Mouse (Mus musculus) C2C12 (cell line): ENCODE results near the gene Slc39a13. TPM values are rescaled to one million over a fixed set of nuclear protein-coding genes. Genes with fewer than 3 reads are reported as not detected.

Experiments used
- H3K27me3 ChIP-seq: one replicate; pipeline ENCODE4 v1.6.1; 2011; ENCODE audit not compliant: control insufficient read depth, insufficient read depth, insufficient read length
- H3K36me3 ChIP-seq: one replicate; pipeline ENCODE4 v1.6.1; 2011; ENCODE audit not compliant: control insufficient read depth, insufficient read depth
- H3K4me3 ChIP-seq: one replicate; pipeline ENCODE4 v1.5.1; 2011; ENCODE audit warnings: mild to moderate bottlenecking, control low read depth; ENCODE audit not compliant: poor library complexity, insufficient read depth, severe bottlenecking
- H3K79me2 ChIP-seq: one replicate; pipeline ENCODE4 v1.6.1; 2011; ENCODE audit not compliant: control insufficient read depth, insufficient read depth
- H3K79me3 ChIP-seq: one replicate; pipeline ENCODE4 v1.6.1; 2011; ENCODE audit warnings: low read depth, control low read depth
- H3ac ChIP-seq: one replicate; pipeline ENCODE3; 2011; ENCODE audit warnings: low read depth; ENCODE audit not compliant: control insufficient read depth, insufficient read length
- CEBPB ChIP-seq: IDR thresholded peaks from one replicate; pipeline ENCODE4 v1.6.1; 2011; ENCODE audit warnings: low read depth, mild to moderate bottlenecking, control low read depth, moderate library complexity
- CTCF ChIP-seq: IDR thresholded peaks from one replicate; pipeline ENCODE4 v1.5.1; 2011; ENCODE audit not compliant: control insufficient read depth, insufficient read depth, insufficient read length
- FOSL1 ChIP-seq: IDR thresholded peaks from one replicate; pipeline ENCODE4 v1.8.0; 2011; ENCODE audit warnings: mild to moderate bottlenecking, low read length; ENCODE audit not compliant: poor library complexity, insufficient read depth, severe bottlenecking
- MAX ChIP-seq: IDR thresholded peaks from one replicate; pipeline ENCODE4 v1.6.1; 2011; ENCODE audit warnings: mild to moderate bottlenecking, control low read depth
- MYOD1 ChIP-seq: IDR thresholded peaks from one replicate; pipeline ENCODE4 v1.6.1; 2011; ENCODE audit warnings: low read depth; ENCODE audit not compliant: control insufficient read depth, insufficient read length
- MYOG ChIP-seq: IDR thresholded peaks from one replicate; pipeline ENCODE4 v1.6.1; 2011; ENCODE audit not compliant: control insufficient read depth, insufficient read length; ENCODE audit errors: extremely low read depth
- USF1 ChIP-seq: IDR thresholded peaks from one replicate; pipeline ENCODE4 v1.6.1; 2011; ENCODE audit warnings: low read depth, mild to moderate bottlenecking, control low read depth, moderate library complexity
- long read RNA-seq, 2 experiments: library from polyadenylated mRNA; unstranded; transcript quantifications; one replicate each; pipeline ENCODE4 v2.0.0; 2019 to 2020
- polyA plus RNA-seq: library from polyadenylated mRNA; unstranded; fragments of >200 nt; fragmentation: generic; extraction: Trizol; gene quantifications from one replicate; pipeline ENCODE4 v1.2.1, GENCODE M21; 2012; ENCODE audit warnings: missing spikeins

Gene Slc39a13
- polyA plus RNA-seq = 52.3 TPM
- long read RNA-seq, experiment 1, transcript Slc39a13-201 (10 exons, 2,469 nt) = major isoform, 22 of 66 reads
- long read RNA-seq, experiment 1, transcript Slc39a13-203 (10 exons, 1,291 nt) = minor isoform, 10 of 66 reads
- long read RNA-seq, experiment 1, partial matches to known transcripts = 8 of 66 reads
- long read RNA-seq, experiment 1, other reads (novel, unspliced or antisense) = 25 of 66 reads
- long read RNA-seq, experiment 2, transcript Slc39a13-201 (10 exons, 2,469 nt) = major isoform, 142 of 483 reads
- long read RNA-seq, experiment 2, transcript Slc39a13-203 (10 exons, 1,291 nt) = minor isoform, 137 of 483 reads
- long read RNA-seq, experiment 2, partial matches to known transcripts = 18 of 483 reads
- long read RNA-seq, experiment 2, other reads (novel, unspliced or antisense) = 185 of 483 reads

DNA sequence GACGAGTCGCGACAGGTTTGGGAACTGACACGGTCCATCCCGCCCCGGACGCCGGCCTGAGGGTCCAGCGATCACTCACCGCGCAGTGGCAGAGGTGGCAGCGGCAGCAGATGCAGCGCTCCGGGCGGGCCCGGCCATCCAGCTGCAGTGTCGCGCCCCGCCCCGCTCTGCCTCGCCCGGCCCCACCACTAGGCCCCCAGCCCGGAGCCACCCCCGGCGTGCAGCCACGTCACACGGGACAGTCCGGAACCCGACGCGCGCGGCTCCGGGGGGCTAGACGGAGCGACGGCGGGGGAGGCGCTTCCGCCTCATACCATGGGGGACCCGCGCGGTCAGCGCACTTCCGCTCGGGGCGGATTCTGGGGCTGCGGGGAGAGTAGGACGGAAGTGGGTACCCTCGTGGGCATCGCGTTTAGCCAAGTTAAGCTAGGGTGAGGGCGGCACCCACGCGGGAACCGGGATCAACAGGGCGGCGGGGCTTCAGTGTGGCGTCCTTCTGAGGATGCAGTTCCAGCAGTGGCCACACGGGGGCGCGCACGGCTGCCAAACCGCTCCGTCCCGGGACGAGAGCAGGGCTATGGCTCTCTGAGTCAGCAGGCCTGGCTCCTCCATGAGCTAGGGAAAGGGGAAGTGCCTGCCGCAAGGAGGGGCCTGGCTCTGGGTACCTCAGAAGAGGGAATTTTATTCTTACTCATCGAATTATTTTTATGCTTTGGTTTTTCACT is at the start of gene Slc39a13:
Gene Slc39a13 (minus strand): TSS at position 342 of the 725 bp plus-strand sequence.
- peak; percentile 64 for TF ChIP-seq MAX
- TF ChIP-seq CTCF = peak; percentile 99
- TF ChIP-seq FOSL1 = no peak
- Histone ChIP-seq H3K79me3 (peaks cover 7% of the 10 kb centered on the region), H3K4me3 (peak within 1 kb of the TSS; percentile 75), H3K27me3 (no peaks in the 10 kb centered on the region), H3K36me3 (peaks cover 19% of the 10 kb centered on the region), H3ac (peak within 1 kb of the TSS; percentile 86), H3K79me2 (peaks cover 40% of the 10 kb centered on the region)

DNA sequence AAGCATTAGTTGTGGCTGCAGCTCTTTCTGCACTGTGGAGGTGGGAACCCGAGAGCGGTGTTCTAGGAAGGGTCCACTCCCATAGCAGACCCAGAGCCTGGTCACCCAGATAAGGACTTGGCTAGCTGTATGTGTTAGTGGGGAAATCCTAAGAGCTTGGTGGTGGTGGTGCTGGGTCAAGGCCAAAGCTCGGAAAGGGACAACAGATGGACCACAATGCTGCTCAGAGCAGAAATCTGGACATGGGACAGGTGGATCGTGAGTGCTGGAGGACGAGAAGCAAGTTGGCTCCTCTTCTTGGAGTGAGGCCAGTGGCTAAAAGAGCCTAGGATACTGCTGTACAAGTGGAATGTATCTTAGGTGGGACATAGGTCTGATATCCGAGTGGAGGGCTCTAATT is 49.3 kb upstream of the Slc39a13 start:
- Histone ChIP-seq H3K4me3 (no peak overlapping the region), H3K79me3 (no peaks in the 10 kb centered on the region), H3K27me3 (peaks cover 60% of the 10 kb centered on the region), H3K36me3 (no peaks in the 10 kb centered on the region), H3K79me2 (no peaks in the 10 kb centered on the region), H3ac (no peak overlapping the region)
- TF ChIP-seq MYOG (no peak), CTCF (no peak), FOSL1 (no peak), USF1 (no peak), MAX (no peak), MYOD1 (no peak), CEBPB (no peak)

DNA sequence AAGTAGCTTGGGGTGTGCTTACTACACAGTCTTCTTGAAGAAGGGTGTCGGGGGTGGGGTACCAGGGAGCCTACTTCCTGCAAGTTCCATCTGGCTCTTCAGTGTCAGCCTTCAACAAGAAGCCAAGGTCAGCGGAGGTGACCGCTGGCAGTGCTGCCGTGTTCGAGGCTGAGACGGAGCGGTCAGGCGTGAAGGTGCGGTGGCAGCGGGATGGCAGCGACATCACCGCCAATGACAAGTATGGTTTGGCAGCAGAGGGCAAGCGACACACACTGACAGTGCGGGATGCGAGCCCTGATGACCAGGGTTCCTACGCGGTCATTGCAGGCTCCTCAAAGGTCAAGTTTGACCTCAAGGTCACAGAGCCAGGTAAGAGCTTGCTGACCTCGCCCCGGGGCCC is 48.8 kb upstream of the Slc39a13 start:
- H3ac ChIP-seq = no peak overlapping the region
- no peaks in the 10 kb centered on the region for H3K79me2 ChIP-seq
- no peaks in the 10 kb centered on the region for H3K79me3 ChIP-seq
- peaks cover 55% of the 10 kb centered on the region for H3K27me3 ChIP-seq
- no peaks in the 10 kb centered on the region for H3K36me3 ChIP-seq
- H3K4me3 ChIP-seq = no peak overlapping the region
- TF ChIP-seq MYOD1 = no peak

DNA sequence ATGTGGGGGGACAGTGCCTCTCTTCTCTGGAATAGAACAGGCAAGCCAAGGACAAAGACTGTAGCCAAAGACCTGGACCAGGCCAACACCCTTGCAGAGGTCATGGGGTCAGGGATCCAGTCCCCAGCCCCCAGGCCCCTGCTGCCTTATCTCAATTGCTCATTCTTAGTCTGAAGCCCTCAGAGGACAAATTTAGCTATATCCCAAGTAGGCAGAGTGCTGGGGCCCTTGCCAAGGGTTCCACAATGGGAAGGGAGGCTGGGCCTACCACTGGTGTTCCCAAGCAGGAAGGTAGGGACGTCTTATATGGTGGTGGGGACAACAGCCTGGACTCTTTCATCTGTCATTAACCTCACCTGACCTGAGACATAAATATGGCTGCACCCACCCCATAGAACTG is 48.4 kb upstream of the Slc39a13 start:
- Histone ChIP-seq H3K79me3 (no peaks in the 10 kb centered on the region), H3K79me2 (no peaks in the 10 kb centered on the region), H3K36me3 (no peaks in the 10 kb centered on the region), H3ac (no peak overlapping the region), H3K27me3 (peaks cover 51% of the 10 kb centered on the region), H3K4me3 (no peak overlapping the region)
- TF ChIP-seq MAX (no peak), MYOD1 (no peak), FOSL1 (no peak), CTCF (no peak), CEBPB (no peak)

DNA sequence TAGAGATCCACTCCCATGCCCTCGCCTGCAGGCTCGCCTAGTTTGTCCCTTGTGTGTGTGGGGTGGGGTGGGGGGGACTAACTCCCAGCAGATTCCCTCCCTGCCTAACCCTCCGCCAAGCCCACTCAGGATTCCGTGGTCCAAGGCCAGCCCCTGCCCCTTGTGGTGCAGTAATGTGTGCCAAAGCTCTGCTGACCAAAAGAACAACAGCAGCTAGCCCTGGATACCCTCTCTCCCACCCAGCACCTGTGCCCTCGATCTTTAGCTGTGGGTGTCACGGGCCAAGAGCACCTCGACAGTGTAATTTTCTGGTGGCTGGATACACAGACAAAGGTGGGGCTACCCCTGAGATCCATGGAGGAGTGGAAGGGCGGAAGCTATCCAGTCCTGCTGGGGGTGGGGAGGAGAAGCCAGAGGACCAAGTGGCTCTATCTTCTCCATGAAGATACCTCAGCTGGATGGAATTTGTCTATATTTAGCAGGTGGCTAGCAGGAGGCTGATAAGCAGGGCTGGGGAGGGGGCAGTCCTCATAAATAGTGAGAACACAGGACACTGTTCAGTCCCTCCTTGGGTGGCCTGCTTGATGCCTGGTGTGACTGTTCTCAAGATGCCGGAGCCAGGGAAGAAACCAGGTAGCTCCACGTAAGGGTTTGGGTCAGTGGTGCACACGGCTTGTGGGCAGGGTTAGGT is 47.5 kb upstream of the Slc39a13 start, which contains the start of gene Mybpc3:
Gene Mybpc3 (plus strand): TSS at position 560 of the 691 bp plus-strand sequence.
- Histone ChIP-seq H3K4me3 (no peak within 1 kb of the TSS), H3K79me3 (no peaks in the 10 kb centered on the region), H3K36me3 (no peaks in the 10 kb centered on the region), H3ac (no peak within 1 kb of the TSS), H3K79me2 (no peaks in the 10 kb centered on the region), H3K27me3 (peaks cover 41% of the 10 kb centered on the region)
- TF ChIP-seq CEBPB (no peak), MYOG (no peak), CTCF (no peak), USF1 (no peak), MYOD1 (no peak), MAX (no peak), FOSL1 (no peak)
